Mouse (Mus musculus) stomach, postnatal 0 days (tissue): ENCODE data around the gene Olfr293. TPM values are rescaled to one million over a fixed set of nuclear protein-coding genes. Genes with fewer than 3 reads are reported as not detected.

Source experiments
- ATAC-seq: fragments of 200-750 bp; cut with Nextera tagmentation; 2 replicates; pipeline ENCODE4 v1.8.0; 2017; ENCODE audit not compliant: low FRiP score, low TSS enrichment
- DNase-seq: peaks from one replicate; pipeline ENCODE4 v3.0.0-alpha.2; 2016; ENCODE audit warnings: low spot score
- H3K27ac ChIP-seq: fragments of 300-500 bp; sonication (generic); replicated peaks from 2 replicates; pipeline ENCODE4 v1.5.1; 2014; ENCODE audit warnings: mild to moderate bottlenecking, control low read depth
- H3K27me3 ChIP-seq: fragments of 300-500 bp; sonication (generic); 2 replicates; pipeline ENCODE4 v1.6.1; 2014; ENCODE audit warnings: low read length; ENCODE audit not compliant: control insufficient read depth, insufficient read depth
- H3K36me3 ChIP-seq: fragments of 300-500 bp; sonication (generic); 2 replicates; pipeline ENCODE4 v1.6.1; 2014; ENCODE audit warnings: low read length, mixed read lengths; ENCODE audit not compliant: control insufficient read depth, insufficient read depth
- H3K4me1 ChIP-seq: fragments of 300-500 bp; sonication (generic); replicated peaks from 2 replicates; pipeline ENCODE4 v1.6.1; 2014; ENCODE audit warnings: antibody characterized with exemption; ENCODE audit not compliant: control insufficient read depth, insufficient read depth
- H3K4me2 ChIP-seq: fragments of 300-500 bp; sonication (generic); replicated peaks from 2 replicates; pipeline ENCODE4 v1.6.1; 2014; ENCODE audit warnings: low read depth, mild to moderate bottlenecking, control low read depth, moderate library complexity
- H3K4me3 ChIP-seq: fragments of 300-500 bp; sonication (generic); 2 replicates; pipeline ENCODE4 v1.5.1; 2014; ENCODE audit warnings: low read depth, low read length, control low read depth
- H3K9ac ChIP-seq: fragments of 300-500 bp; sonication (generic); 2 replicates; pipeline ENCODE4 v1.6.1; 2014; ENCODE audit warnings: mild to moderate bottlenecking, low read length, control low read depth, mixed read lengths
- H3K9me3 ChIP-seq: fragments of 300-500 bp; sonication (generic); 2 replicates; pipeline ENCODE4 v1.6.1; 2016; ENCODE audit warnings: low read length; ENCODE audit not compliant: control insufficient read depth
- CTCF ChIP-seq: IDR thresholded peaks from 2 replicates; pipeline ENCODE4 v1.5.1; 2016; ENCODE audit warnings: antibody characterized with exemption, low read depth, mild to moderate bottlenecking, moderate library complexity
- EP300 ChIP-seq: optimal IDR thresholded peaks from 2 replicates; pipeline ENCODE3; 2016; ENCODE audit warnings: antibody characterized with exemption
- WGBS: fragments of 180-500 bp; shearing (Covaris S2); extraction: QIAGEN DNeasy Blood & Tissue Kit; methylation state at CpG from one replicate; pipeline ENCODE4 v1.1.7; 2014; 5-methylcytosine and 5-hydroxymethylcytosine counted together
- polyA plus RNA-seq: library from polyadenylated mRNA; unstranded; fragments of >200 nt; fragmentation: Nextera tagmentation; extraction: Ambion mirVana; gene quantifications from 2 replicates; pipeline ENCODE4 v1.2.1, GENCODE M21; 2015

Gene Olfr293
- not detected in 2 replicates for polyA plus RNA-seq

DNA sequence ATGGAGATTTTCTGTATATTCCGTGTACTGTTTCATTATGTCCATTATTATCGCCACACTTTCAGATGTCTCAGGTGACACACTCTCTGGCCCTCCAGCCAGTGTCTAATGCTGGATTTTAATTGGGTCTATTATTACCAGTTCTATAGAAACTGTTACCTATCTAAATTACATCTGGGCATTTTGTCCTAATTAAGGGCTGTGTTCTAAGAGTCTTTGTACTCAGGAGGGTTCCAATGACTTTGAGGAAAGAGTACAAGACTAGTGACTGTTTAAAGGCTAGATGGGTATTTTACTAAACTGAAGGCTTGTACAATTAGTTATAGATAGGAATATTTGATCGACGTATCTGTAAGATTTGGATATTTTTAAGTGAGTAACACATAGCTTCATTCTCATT lies at the start of gene Olfr293:
Olfr293 (plus strand) TSS at position 301 of the 400 bp plus-strand sequence.
- Histone ChIP-seq H3K9ac (no peak within 1 kb of the TSS), H3K9me3 (no peaks in the 10 kb centered on the region), H3K36me3 (no peaks in the 10 kb centered on the region), H3K4me1 (no peaks in the 10 kb centered on the region), H3K27me3 (no peaks in the 10 kb centered on the region), H3K4me2 (no peak within 1 kb of the TSS), H3K27ac (no peak within 1 kb of the TSS), H3K4me3 (no peak within 1 kb of the TSS)
- ATAC-seq (no peak), DNase-seq (no peak)
- TF ChIP-seq EP300 (no peak), CTCF (no peak)
- 89% methylated on average over 4 of the region's 4 CpGs for WGBS

DNA sequence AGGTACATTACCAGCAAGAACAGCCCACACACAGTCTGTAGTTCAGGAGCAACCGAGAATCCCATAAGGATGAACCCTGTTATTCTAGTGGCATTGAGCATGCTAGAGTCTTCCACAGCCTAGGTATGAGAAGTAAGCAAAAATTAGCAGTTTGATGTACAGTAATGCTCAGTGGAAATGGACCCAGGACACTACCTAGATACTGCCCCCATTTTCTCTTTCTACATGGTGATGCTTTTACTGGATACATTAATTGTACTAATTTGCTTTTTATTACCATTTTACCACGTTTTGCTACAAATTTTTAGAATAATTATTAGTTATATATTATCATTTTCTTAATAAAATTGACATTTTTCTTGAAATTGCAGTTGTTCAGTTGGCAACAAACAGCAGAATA lies 32.3 kb upstream of the Olfr293 start, which contains the start of gene Olfr294:
Olfr294 (minus strand) TSS at position 101 of the 400 bp plus-strand sequence.
- ATAC-seq (no peak), DNase-seq (no peak)
- Histone ChIP-seq H3K4me2 (no peak within 1 kb of the TSS), H3K36me3 (no peaks in the 10 kb centered on the region), H3K27ac (no peak within 1 kb of the TSS), H3K9me3 (no peaks in the 10 kb centered on the region), H3K9ac (no peak within 1 kb of the TSS), H3K27me3 (no peaks in the 10 kb centered on the region), H3K4me1 (no peaks in the 10 kb centered on the region), H3K4me3 (no peak within 1 kb of the TSS)
- 52% methylated on average over 2 of the region's 2 CpGs for WGBS
- TF ChIP-seq EP300 (no peak), CTCF (no peak)

DNA sequence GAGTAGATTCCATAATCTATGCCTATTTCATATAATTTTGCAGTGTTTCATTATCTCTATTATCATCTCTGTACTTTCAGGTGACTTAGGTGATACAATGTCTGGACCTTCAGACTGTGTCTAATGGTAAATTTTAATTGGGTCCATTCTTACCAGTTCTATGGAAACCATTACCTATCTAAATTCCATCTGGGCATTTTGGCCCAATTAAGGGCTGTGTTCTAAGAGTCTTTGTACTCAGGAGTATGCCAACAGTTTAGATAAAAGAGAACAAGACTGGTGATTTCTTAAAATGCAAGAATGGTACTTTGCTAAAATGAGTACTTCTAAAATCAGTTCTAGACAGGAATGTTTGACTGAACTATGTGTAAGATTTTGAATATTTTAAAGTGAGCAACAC lies 39.2 kb downstream of the Olfr293 start, which contains the start of gene Olfr292:
Olfr292 (plus strand) TSS at position 301 of the 400 bp plus-strand sequence.
- Histone ChIP-seq H3K9me3 (no peaks in the 10 kb centered on the region), H3K36me3 (no peaks in the 10 kb centered on the region), H3K9ac (no peak within 1 kb of the TSS), H3K27me3 (no peaks in the 10 kb centered on the region), H3K4me2 (no peak within 1 kb of the TSS), H3K4me3 (no peak within 1 kb of the TSS), H3K4me1 (no peaks in the 10 kb centered on the region), H3K27ac (no peak within 1 kb of the TSS)
- TF ChIP-seq CTCF (no peak), EP300 (no peak)
- no peak for ATAC-seq
- no peak for DNase-seq

Other genes starting within 250 kb of the Olfr293 start
- gene Olfr301, start 245.2 kb upstream of the Olfr293 start, polyA plus RNA-seq = not detected in 2 replicates
- gene Olfr299, start 189.1 kb upstream of the Olfr293 start, polyA plus RNA-seq = not detected in 2 replicates
- not detected in 2 replicates for gene Olfr298, start 156.6 kb upstream of the Olfr293 start, polyA plus RNA-seq
- not detected in 2 replicates for gene Olfr297, start 129.1 kb upstream of the Olfr293 start, polyA plus RNA-seq
- not detected in 2 replicates for gene Olfr295, start 65.2 kb upstream of the Olfr293 start, polyA plus RNA-seq
- gene Olfr294, start 32.4 kb upstream of the Olfr293 start, polyA plus RNA-seq = not detected in 2 replicates
- gene Olfr292, start 39.3 kb downstream of the Olfr293 start, polyA plus RNA-seq = not detected in 2 replicates
- gene Folh1, start 126.9 kb downstream of the Olfr293 start, polyA plus RNA-seq = 0.02 and 0.07 TPM in 2 replicates
- gene Vmn2r77, start 146.0 kb downstream of the Olfr293 start, polyA plus RNA-seq = not detected in 2 replicates